Comparison of ENCODE assay signal across 8 mouse cellular contexts in the genomic region with DNA sequence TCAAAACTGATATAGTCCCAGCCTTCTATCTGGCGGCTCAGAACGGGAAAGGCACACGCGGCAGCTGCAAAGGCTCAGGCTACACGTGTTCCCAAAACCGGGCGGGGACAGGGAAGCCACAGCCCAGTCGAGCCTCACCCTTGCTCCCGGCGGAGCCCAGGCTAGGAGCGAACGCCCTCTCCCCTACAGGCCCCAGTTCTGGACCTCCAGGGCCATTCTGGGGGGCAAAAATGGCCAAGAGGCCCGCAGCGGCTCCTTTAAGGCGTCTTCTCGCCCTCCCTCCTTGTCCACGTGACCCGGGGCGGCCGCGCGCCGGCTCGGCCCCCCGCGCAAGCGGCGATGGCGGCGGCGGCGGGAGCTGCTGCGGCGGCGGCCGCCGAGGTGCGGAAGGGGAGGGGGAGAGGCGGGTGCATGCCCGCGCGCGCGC. TPM values are rescaled to one million over a fixed set of nuclear protein-coding genes. Genes with fewer than 3 reads are reported as not detected.
DNase-seq lines count a peak whose midpoint lies in the region; ATAC-seq and TF ChIP-seq lines count a peak whose summit lies in the region.

A gene (minus strand): TSS at position 106 of the 427 bp plus-strand sequence.
A gene (plus strand): TSS at position 310 of the 427 bp plus-strand sequence.

- H3K9ac ChIP-seq in heart, embryonic 11.5 days (ENCODE audit: low read depth, low read length), result peak within 1 kb of the TSS; percentile 98
- H3K9ac ChIP-seq in kidney, postnatal 0 days (ENCODE audit: low read depth, low read length), result peak within 1 kb of the TSS; percentile 96
- H3K9ac ChIP-seq in liver, embryonic 12.5 days, result peak within 1 kb of the TSS; percentile 93
- H3K9ac ChIP-seq in stomach, embryonic 14.5 days (replicated peaks; ENCODE audit: low read depth, low read length), result peak within 1 kb of the TSS; percentile 96

- peak; percentile 60 for ATAC-seq in erythroblast, adult 5-6 weeks (replicated peaks; ENCODE audit: low FRiP score, poor library complexity, severe bottlenecking)
- no peak; the same call in 1 of the 2 replicates for ATAC-seq in heart, embryonic 11.5 days (replicated peaks; ENCODE audit: insufficient number of reproducible peaks, low FRiP score, low TSS enrichment)
- ATAC-seq in kidney, postnatal 0 days (replicated peaks; ENCODE audit: low FRiP score, low read depth), result peak; percentile 53
- ATAC-seq in liver, embryonic 12.5 days, result peak; percentile 60
- ATAC-seq in stomach, embryonic 14.5 days (ENCODE audit: insufficient number of reproducible peaks, insufficient read depth, low FRiP score, low read depth), result peak; percentile 33

- H3K4me3 ChIP-seq in C2C12 (ENCODE audit: insufficient read depth, poor library complexity, severe bottlenecking), result peak within 1 kb of the TSS; percentile 76
- H3K4me3 ChIP-seq in heart, embryonic 11.5 days (ENCODE audit: low read depth, low read length), result peak within 1 kb of the TSS; percentile 78
- H3K4me3 ChIP-seq in kidney, postnatal 0 days (replicated peaks; ENCODE audit: low read depth, low read length), result peak within 1 kb of the TSS; percentile 96
- peak within 1 kb of the TSS; percentile 87 for H3K4me3 ChIP-seq in liver, embryonic 12.5 days
- peak within 1 kb of the TSS; percentile 61 for H3K4me3 ChIP-seq in stomach, embryonic 14.5 days (ENCODE audit: low read depth, low read length)

- no peaks in the 10 kb centered on the region for H3K9me3 ChIP-seq in heart, embryonic 11.5 days (replicated peaks; ENCODE audit: control insufficient read depth, low read length)
- H3K9me3 ChIP-seq in kidney, postnatal 0 days (replicated peaks; ENCODE audit: low read length), result no peaks in the 10 kb centered on the region
- no peaks in the 10 kb centered on the region for H3K9me3 ChIP-seq in liver, embryonic 12.5 days (replicated peaks)
- H3K9me3 ChIP-seq in stomach, embryonic 14.5 days (ENCODE audit: control insufficient read depth, low read depth, low read length), result no peaks in the 10 kb centered on the region

- H3K4me1 ChIP-seq in heart, embryonic 11.5 days (ENCODE audit: control insufficient read depth, insufficient read depth, low read length), result peaks cover 29% of the 10 kb centered on the region
- H3K4me1 ChIP-seq in kidney, postnatal 0 days (replicated peaks; ENCODE audit: insufficient read depth, low read length), result peaks cover 14% of the 10 kb centered on the region
- peaks cover 73% of the 10 kb centered on the region for H3K4me1 ChIP-seq in liver, embryonic 12.5 days
- peaks cover 27% of the 10 kb centered on the region for H3K4me1 ChIP-seq in stomach, embryonic 14.5 days (ENCODE audit: control insufficient read depth, insufficient read depth, low read length)

- WGBS in heart, embryonic 11.5 days (ENCODE audit: insufficient replicate concordance), result under 1% methylated on average over 23 of the region's 44 CpGs
- 0% methylated on average over 14 of the region's 44 CpGs for WGBS in kidney, postnatal 0 days
- under 1% methylated on average over 32 of the region's 44 CpGs for WGBS in liver, embryonic 12.5 days (ENCODE audit: insufficient replicate concordance)
- 0% methylated on average over 18 of the region's 44 CpGs for WGBS in stomach, embryonic 14.5 days

- no peak for TF ChIP-seq CTCF in C2C12 (IDR thresholded peaks at IDR 0.05; ENCODE audit: control insufficient read depth, insufficient read depth, insufficient read length)
- TF ChIP-seq CTCF in kidney, postnatal 0 days (IDR thresholded peaks at IDR 0.05; ENCODE audit: low read depth), result no peak

- peaks cover 26% of the 10 kb centered on the region for H3K79me3 ChIP-seq in C2C12 (ENCODE audit: low read depth)

- peaks cover 17% of the 10 kb centered on the region for H3K36me3 ChIP-seq in C2C12 (ENCODE audit: control insufficient read depth, insufficient read depth)
- H3K36me3 ChIP-seq in heart, embryonic 11.5 days (ENCODE audit: control insufficient read depth, insufficient read depth, low read length), result peaks cover 13% of the 10 kb centered on the region
- peaks cover 18% of the 10 kb centered on the region for H3K36me3 ChIP-seq in kidney, postnatal 0 days (ENCODE audit: insufficient read depth, low read length)
- peaks cover 32% of the 10 kb centered on the region for H3K36me3 ChIP-seq in liver, embryonic 12.5 days
- peaks cover 16% of the 10 kb centered on the region for H3K36me3 ChIP-seq in stomach, embryonic 14.5 days (ENCODE audit: control insufficient read depth, insufficient read depth, low read length)

- peak; percentile 87 for DNase-seq in brain, adult 2 months (ENCODE audit: low read depth, low spot score)
- DNase-seq in kidney, postnatal 0 days (ENCODE audit: low spot score), result peak; percentile 88
- DNase-seq in naive thymus-derived CD4-positive, alpha-beta T cell, adult 2 months (ENCODE audit: low read depth), result peak; percentile 77

- H3K4me2 ChIP-seq in heart, embryonic 11.5 days, result peak within 1 kb of the TSS; percentile 93
- peak within 1 kb of the TSS; percentile 89 for H3K4me2 ChIP-seq in kidney, postnatal 0 days (ENCODE audit: low read length)
- peak within 1 kb of the TSS; percentile 100 for H3K4me2 ChIP-seq in liver, embryonic 12.5 days
- H3K4me2 ChIP-seq in stomach, embryonic 14.5 days (replicated peaks; ENCODE audit: low read depth, low read length), result peak within 1 kb of the TSS; percentile 80

- H3K79me2 ChIP-seq in C2C12 (ENCODE audit: control insufficient read depth, insufficient read depth), result peaks cover 62% of the 10 kb centered on the region

- peak within 1 kb of the TSS; percentile 90 for H3K27ac ChIP-seq in heart, embryonic 11.5 days (ENCODE audit: low read depth, low read length)
- H3K27ac ChIP-seq in kidney, postnatal 0 days, result peak within 1 kb of the TSS; percentile 95
- H3K27ac ChIP-seq in liver, embryonic 12.5 days, result peak within 1 kb of the TSS; percentile 88
- H3K27ac ChIP-seq in stomach, embryonic 14.5 days (ENCODE audit: low read length), result peak within 1 kb of the TSS; percentile 98

- H3K27me3 ChIP-seq in C2C12 (ENCODE audit: control insufficient read depth, insufficient read depth, insufficient read length), result no peaks in the 10 kb centered on the region
- H3K27me3 ChIP-seq in heart, embryonic 11.5 days (ENCODE audit: control insufficient read depth, insufficient read depth, low read length), result no peaks in the 10 kb centered on the region
- no peaks in the 10 kb centered on the region for H3K27me3 ChIP-seq in kidney, postnatal 0 days (ENCODE audit: insufficient read depth, low read length)
- no peaks in the 10 kb centered on the region for H3K27me3 ChIP-seq in liver, embryonic 12.5 days (replicated peaks)
- no peaks in the 10 kb centered on the region for H3K27me3 ChIP-seq in stomach, embryonic 14.5 days (ENCODE audit: control insufficient read depth, insufficient read depth, low read length)

- H3ac ChIP-seq in C2C12 (ENCODE audit: control insufficient read depth, insufficient read length, low read depth), result peak within 1 kb of the TSS; percentile 97

TF ChIP-seq in C2C12, 6 proteins besides CTCF, POLR2A, EP300 and RAD21:
- TF ChIP-seq USF1 (IDR thresholded peaks at IDR 0.05; ENCODE audit: low read depth) (peak; percentile 86), MYOD1 (IDR thresholded peaks at IDR 0.05; ENCODE audit: control insufficient read depth, insufficient read length, low read depth) (no peak), MAX (IDR thresholded peaks at IDR 0.05) (peak; percentile 82)

RNA-seq across cellular contexts. Expression of the first gene that starts in this region (rescaled TPM):
- polyA plus RNA-seq in C2C12 (2012; fragmentation: generic; extraction: Trizol), result 0.32 TPM
- 3.6 TPM in 1 of 2 replicates, not detected in the other for total RNA-seq in erythroblast, adult 5-6 weeks (2015; ENCODE audit: low replicate concordance)
- total RNA-seq in erythroblast, adult 5-6 weeks (2017; ENCODE audit: low replicate concordance), result 0.98 TPM in 1 of 2 replicates, not detected in the other
- polyA plus RNA-seq in heart, embryonic 11.5 days (2014; fragmentation: Nextera tagmentation; extraction: Ambion mirVana), result 0.70 and 0.94 TPM in 2 replicates
- polyA plus RNA-seq in kidney, postnatal 0 days (2015; fragmentation: Nextera tagmentation; extraction: Ambion mirVana), result 7.0 and 7.4 TPM in 2 replicates
- polyA plus RNA-seq in liver, embryonic 12.5 days (2016; fragmentation: Nextera tagmentation; extraction: Ambion mirVana), result 7.9 and 8.2 TPM in 2 replicates
- polyA plus RNA-seq in stomach, embryonic 14.5 days (2014; fragmentation: Nextera tagmentation; extraction: Ambion mirVana), result 2.8 TPM in 2 replicates

RNA-seq across cellular contexts. Expression of the second gene that starts in this region (rescaled TPM):
- 106 TPM for polyA plus RNA-seq in C2C12 (2012; fragmentation: generic; extraction: Trizol)
- 18.8 and 19.9 TPM in 2 replicates for total RNA-seq in erythroblast, adult 5-6 weeks (2015; ENCODE audit: low replicate concordance)
- total RNA-seq in erythroblast, adult 5-6 weeks (2017; ENCODE audit: low replicate concordance), result 18.8 and 22.0 TPM in 2 replicates
- 32.4 and 42.3 TPM in 2 replicates for polyA plus RNA-seq in heart, embryonic 11.5 days (2014; fragmentation: Nextera tagmentation; extraction: Ambion mirVana)
- polyA plus RNA-seq in kidney, postnatal 0 days (2015; fragmentation: Nextera tagmentation; extraction: Ambion mirVana), result 44.1 and 49.1 TPM in 2 replicates
- polyA plus RNA-seq in liver, embryonic 12.5 days (2016; fragmentation: Nextera tagmentation; extraction: Ambion mirVana), result 27.1 and 32.8 TPM in 2 replicates
- 69.4 and 79.4 TPM in 2 replicates for polyA plus RNA-seq in stomach, embryonic 14.5 days (2014; fragmentation: Nextera tagmentation; extraction: Ambion mirVana)
